Mouse (Mus musculus) leukemia stem cell, adult 10-12 weeks (primary cell): Measurements from ENCODE around the gene Dspp. TPM values are rescaled to one million over a fixed set of nuclear protein-coding genes. Genes with fewer than 3 reads are reported as not detected.

Experiments used
- polyA plus RNA-seq: library from polyadenylated mRNA; stranded (reverse); fragments of >175 nt; gene quantifications from 2 replicates; pipeline ENCODE4 v1.2.3, GENCODE M21; 2012; ENCODE audit warnings: low replicate concordance

The Dspp gene
- polyA plus RNA-seq = not detected in 2 replicates

GRCm38 (mm10) chr5:104170412-104170811, at the start of gene Dspp:
Gene Dspp, plus strand, starts transcription at chr5:104170712.

GRCm38 (mm10) chr5:104202351-104202750, 31.8 kb downstream of the Dspp start, which contains the start of gene Dmp1:
Gene Dmp1, plus strand, starts transcription at chr5:104202613.

Other genes starting within 250 kb of the Dspp start
- not detected in 2 replicates for gene Hsd17b13, start 193.3 kb upstream of the Dspp start, polyA plus RNA-seq
- 0.79 and 1.0 TPM in 2 replicates for gene Hsd17b11, start 148.8 kb upstream of the Dspp start, polyA plus RNA-seq
- 253 and 295 TPM in 2 replicates for gene Nudt9, start 124.4 kb upstream of the Dspp start, polyA plus RNA-seq
- gene Gm17660, start 93.1 kb upstream of the Dspp start, polyA plus RNA-seq = not detected in 2 replicates
- 0.54 TPM in 1 of 2 replicates, not detected in the other for gene Sparcl1, start 57.0 kb upstream of the Dspp start, polyA plus RNA-seq
- gene Dmp1, start 31.9 kb downstream of the Dspp start, polyA plus RNA-seq = not detected in 2 replicates
- gene Ibsp, start 128.5 kb downstream of the Dspp start, polyA plus RNA-seq = not detected in 2 replicates
- gene Mepe, start 154.6 kb downstream of the Dspp start, polyA plus RNA-seq = not detected in 2 replicates